Mouse (Mus musculus) kidney, adult 2 months (tissue): ENCODE measurements at regions not wholly inside any gene's neighbourhood (a gene's known extent, or its start where the extent isn't known, plus 50 kb on each side); places are given as distances from the start of the nearest gene placed in this dataset.

Source experiments
- DNase-seq: peaks from one replicate; pipeline ENCODE4 v3.0.0; 2021
- H3K27ac ChIP-seq: fragments of 200-500 bp; 2 replicates; pipeline ENCODE4 v1.5.1; 2012; ENCODE audit warnings: low read depth, low read length, control low read depth, inconsistent platforms; ENCODE audit not compliant: insufficient read depth
- H3K27me3 ChIP-seq: fragments of 200-500 bp; replicated peaks from 2 replicates; pipeline ENCODE4 v1.6.1; 2012; ENCODE audit warnings: mild to moderate bottlenecking, moderate library complexity, low read length, inconsistent platforms; ENCODE audit not compliant: control insufficient read depth, insufficient read depth
- H3K36me3 ChIP-seq: fragments of 200-500 bp; 2 replicates; pipeline ENCODE4 v1.6.1; 2012; ENCODE audit warnings: mild to moderate bottlenecking, moderate library complexity, low read length, inconsistent platforms; ENCODE audit not compliant: control insufficient read depth, insufficient read depth
- H3K4me1 ChIP-seq: fragments of 200-500 bp; 2 replicates; pipeline ENCODE4 v1.6.1; 2011; ENCODE audit warnings: low read length; ENCODE audit not compliant: control insufficient read depth, insufficient read depth
- H3K4me3 ChIP-seq: fragments of 200-500 bp; 2 replicates; pipeline ENCODE4 v1.5.1; 2011; ENCODE audit warnings: mild to moderate bottlenecking, low read depth, low read length, control low read depth; ENCODE audit not compliant: insufficient read depth
- CTCF ChIP-seq: fragments of 200-500 bp; conservative IDR thresholded peaks from 2 replicates; pipeline ENCODE4 v1.5.1; 2011; ENCODE audit warnings: low read depth, mild to moderate bottlenecking, control low read depth, low read length, moderate library complexity, mixed read lengths; ENCODE audit not compliant: insufficient read depth, insufficient read length
- POLR2A ChIP-seq: fragments of 200-500 bp; IDR thresholded peaks from one replicate; pipeline ENCODE4 v1.6.1; 2011; ENCODE audit warnings: low read depth, low read length, control low read depth
- WGBS: fragments of 180-500 bp; shearing (Covaris S2); methylation state at CpG from one replicate; pipeline ENCODE4 v1.1.7; 2018; 5-methylcytosine and 5-hydroxymethylcytosine counted together

DNA sequence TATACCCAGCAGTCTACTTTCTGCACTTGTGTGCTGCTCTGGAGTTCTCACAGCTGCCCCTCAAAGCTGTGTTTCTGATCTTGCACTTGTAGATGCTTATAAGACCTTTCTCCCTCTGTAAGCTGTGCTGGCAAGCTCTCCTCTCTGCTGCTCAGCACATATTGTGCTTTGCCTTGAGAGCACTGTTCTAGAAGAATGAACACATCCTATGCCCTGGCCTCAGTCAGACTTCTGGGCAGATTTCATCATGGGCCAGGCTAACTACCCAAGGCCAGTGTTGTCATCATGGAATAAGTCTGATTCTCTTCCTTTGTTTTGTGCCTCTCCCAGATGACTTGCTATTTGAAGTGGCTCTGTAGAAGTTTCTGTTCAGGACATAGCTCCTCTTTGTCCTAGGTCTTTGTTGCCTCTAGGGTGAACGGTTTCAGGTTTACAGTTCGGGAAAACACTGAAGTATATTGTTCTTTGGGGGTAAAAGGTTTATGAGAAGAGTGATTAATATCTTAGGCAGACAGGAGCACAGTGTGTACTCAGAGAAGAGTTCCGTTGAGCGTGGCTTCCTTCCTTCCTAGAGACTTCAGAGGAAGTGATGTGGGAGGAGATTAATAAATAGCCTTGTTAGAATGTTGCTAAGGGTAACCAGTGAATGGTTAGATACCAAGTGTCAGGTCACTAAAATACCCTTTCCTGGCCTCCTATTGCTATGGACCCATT is 70.8 kb downstream of the Pcdh18 start:
- Histone ChIP-seq H3K27ac (no peak overlapping the region), H3K4me3 (no peak overlapping the region), H3K27me3 (no peaks in the 10 kb centered on the region), H3K4me1 (no peaks in the 10 kb centered on the region), H3K36me3 (no peaks in the 10 kb centered on the region)
- peak; percentile 1 for DNase-seq
- TF ChIP-seq POLR2A, result no peak
- TF ChIP-seq CTCF, result no peak
- 8% methylated on average over 4 of the region's 4 CpGs for WGBS

DNA sequence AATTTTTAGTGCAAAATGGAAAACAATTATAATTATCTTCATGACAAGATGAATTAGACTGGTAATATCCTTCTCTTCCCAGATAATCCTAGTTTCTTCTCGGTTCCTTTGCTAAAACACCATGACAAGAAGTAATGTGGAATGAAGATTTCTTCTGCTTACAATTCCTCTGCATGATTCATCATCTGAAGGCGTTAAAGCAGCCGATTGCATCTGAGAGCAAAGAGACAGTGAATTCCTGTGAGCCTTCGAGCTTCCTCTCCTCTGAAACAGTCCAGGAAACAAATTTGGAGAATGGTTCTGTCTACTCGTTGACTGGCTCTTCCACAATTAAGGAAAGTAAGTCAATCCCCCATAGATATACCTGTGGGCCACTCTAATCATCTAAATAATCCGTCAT is 82.2 kb downstream of the Pcdh18 start:
- WGBS, result 79% methylated on average over 6 of the region's 6 CpGs
- TF ChIP-seq CTCF, result no peak
- TF ChIP-seq POLR2A, result no peak
- H3K27ac ChIP-seq, result no peak overlapping the region

DNA sequence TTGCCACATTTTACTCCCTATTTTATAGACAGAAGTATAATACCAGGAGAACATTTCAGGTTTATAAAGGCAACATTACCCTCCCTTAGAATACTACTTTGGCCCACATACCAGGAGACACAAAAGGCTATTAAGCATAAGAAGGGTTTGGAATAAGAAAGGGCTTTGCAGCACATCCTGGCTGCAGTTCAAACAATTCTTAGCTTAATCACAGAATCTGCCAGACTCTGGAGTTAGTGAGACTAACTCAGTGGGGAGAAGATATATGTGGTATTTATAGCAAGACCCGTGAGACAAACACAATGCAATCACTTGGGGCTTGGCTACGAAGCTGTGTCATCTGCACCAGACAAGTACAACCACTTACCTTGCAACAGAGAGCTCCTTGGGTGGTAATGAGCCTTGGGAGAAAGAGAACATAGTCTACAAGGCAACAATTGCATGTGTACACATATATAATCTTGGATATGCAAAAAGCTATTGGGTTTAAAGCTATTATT is 84.4 kb downstream of the Pcdh18 start:
- no peak for TF ChIP-seq CTCF
- TF ChIP-seq POLR2A, result no peak
- H3K36me3 ChIP-seq, result no peaks in the 10 kb centered on the region
- WGBS, result 48% methylated on average over 2 of the region's 2 CpGs

More for the DNA sequence above, 82.2 kb downstream of the Pcdh18 start:
- H3K36me3 ChIP-seq, result no peaks in the 10 kb centered on the region
- no peaks in the 10 kb centered on the region for H3K4me1 ChIP-seq
- H3K27me3 ChIP-seq, result no peaks in the 10 kb centered on the region
- no peak for DNase-seq
- no peak overlapping the region for H3K4me3 ChIP-seq

DNA sequence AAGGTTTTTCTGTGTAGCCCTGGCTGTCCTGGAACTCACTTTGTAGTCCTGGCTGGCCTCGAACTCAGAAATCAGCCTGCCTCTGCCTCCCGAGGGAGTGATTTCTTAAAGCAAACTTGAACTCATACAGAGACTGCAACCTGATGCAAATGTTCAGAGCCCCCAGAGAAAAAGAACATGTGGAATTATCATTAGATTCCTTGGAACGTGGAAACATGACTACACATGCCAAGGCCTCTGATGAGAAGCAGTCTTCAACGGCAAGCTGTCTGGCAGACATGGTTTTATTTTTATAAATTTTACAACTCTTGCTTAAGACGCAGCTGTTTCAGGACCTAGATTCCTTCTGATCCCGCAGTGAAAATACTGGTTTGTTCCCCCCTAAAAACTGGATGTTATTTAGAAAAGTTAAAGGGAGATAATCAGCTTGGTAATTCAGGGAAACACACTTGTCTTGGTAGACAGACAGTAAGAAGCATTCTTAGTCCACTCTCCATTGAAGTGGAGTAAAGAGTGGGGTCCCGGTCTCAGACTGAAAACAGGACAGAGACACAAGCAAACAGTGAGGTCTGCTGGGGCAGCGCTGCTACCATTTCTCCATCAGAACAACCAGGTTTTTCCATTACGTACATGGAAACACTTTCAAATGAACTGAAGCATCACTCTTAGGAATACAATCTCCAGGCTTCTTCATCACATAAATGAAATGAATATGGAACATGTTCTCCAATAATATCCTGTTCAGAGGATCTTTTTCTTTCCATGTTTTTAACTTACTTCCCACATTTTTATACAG is 89.4 kb downstream of the Pcdh18 start:
- TF ChIP-seq POLR2A (no peak), CTCF (no peak)
- no peaks in the 10 kb centered on the region for H3K36me3 ChIP-seq
- no peak overlapping the region for H3K4me3 ChIP-seq
- no peak for DNase-seq
- no peak overlapping the region for H3K27ac ChIP-seq
- WGBS, result 83% methylated on average over 9 of the region's 9 CpGs
- no peaks in the 10 kb centered on the region for H3K27me3 ChIP-seq
- no peaks in the 10 kb centered on the region for H3K4me1 ChIP-seq

More for the DNA sequence above, 84.4 kb downstream of the Pcdh18 start:
- DNase-seq, result no peak
- Histone ChIP-seq H3K27me3 (no peaks in the 10 kb centered on the region), H3K4me3 (no peak overlapping the region), H3K4me1 (no peaks in the 10 kb centered on the region), H3K27ac (no peak overlapping the region)

DNA sequence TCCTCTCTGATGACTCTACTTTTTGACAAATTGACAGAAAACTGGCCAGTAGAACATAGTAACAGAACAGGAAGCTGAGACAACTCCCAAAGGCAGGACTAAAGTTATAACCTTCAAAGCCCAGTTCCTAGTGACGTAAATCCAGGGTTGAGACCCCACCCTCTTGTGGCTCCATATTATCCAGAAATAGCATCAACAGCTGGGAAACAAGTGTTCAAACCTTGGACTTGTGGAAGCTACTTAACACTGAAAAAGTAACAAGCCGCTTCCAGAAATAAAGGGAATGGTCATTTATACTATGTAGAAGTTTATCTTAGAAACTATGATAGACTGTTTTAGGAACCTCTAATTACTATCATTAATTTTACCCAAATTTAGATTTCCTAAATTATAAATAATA is 90.6 kb downstream of the Pcdh18 start:
- no peaks in the 10 kb centered on the region for H3K27me3 ChIP-seq
- H3K4me3 ChIP-seq, result no peak overlapping the region
- no peaks in the 10 kb centered on the region for H3K4me1 ChIP-seq
- whole genome bisulfite sequencing, result 91% methylated on average over 2 of the region's 2 CpGs
- H3K27ac ChIP-seq, result no peak overlapping the region
- TF ChIP-seq CTCF (no peak), POLR2A (no peak)
- H3K36me3 ChIP-seq, result no peaks in the 10 kb centered on the region
- no peak for DNase-seq

DNA sequence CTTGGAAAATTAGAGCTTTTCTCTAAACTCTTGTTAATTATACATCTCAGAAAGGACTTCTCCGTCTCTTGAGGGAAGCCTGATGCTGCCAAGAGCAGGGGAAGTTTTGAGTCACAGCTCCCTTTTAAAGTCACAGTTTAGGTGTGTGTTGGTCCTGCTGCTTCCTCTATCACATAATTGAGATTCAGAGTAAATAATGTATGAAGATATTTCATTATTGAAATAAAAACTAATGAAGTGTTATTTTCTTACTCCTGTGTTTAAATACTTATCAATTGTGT is 108.3 kb downstream of the Pcdh18 start:
- Histone ChIP-seq H3K27me3 (no peaks in the 10 kb centered on the region), H3K27ac (no peak overlapping the region), H3K4me3 (no peak overlapping the region), H3K4me1 (no peaks in the 10 kb centered on the region), H3K36me3 (no peaks in the 10 kb centered on the region)
- no peak for TF ChIP-seq POLR2A
- no peak for TF ChIP-seq CTCF
- DNase-seq, result no peak
- 28% methylated on average over 1 of the region's 1 CpGs for WGBS

DNA sequence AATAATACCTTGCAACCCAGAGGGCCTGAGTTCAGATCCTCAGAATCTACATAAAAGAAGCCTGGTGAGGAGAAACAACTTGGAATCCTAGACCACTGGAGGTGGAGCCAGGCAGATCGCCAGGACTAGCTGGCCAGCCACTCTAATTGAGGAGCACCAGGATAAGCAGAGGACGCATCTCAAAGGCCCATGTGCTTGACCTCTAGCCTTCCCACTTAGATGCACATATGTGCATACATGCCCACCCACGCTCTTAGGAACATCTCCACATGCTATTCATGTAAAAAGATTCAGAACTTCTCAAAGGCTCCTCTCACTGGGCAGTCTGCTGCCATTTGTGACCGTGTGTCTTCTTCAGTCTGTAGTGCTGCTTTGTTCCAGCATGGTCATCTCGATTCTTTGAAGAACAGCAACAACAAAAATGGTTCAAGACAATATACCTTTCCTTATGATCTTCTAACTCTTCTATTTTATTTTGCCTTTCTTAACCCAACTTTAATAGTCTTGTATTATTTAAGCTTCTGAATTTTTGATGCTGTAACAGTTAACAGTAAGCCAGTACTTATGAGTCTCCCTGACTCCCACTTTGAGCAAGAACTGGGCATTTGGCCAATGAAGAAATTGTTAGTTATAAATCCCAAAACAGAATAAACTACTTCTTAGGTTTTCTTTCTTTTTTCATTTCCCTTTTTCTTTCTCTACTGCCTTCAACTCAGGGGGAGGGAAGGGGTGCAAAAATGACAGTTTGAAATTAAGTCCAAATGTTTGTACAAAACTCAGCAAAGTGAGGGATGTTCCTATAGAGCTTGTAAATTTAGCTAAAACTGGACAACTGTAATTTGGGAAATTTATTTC is 108.9 kb downstream of the Pcdh18 start:
- Histone ChIP-seq H3K27me3 (no peaks in the 10 kb centered on the region), H3K4me1 (no peaks in the 10 kb centered on the region), H3K36me3 (no peaks in the 10 kb centered on the region), H3K27ac (no peak overlapping the region), H3K4me3 (no peak overlapping the region)
- TF ChIP-seq POLR2A (no peak), CTCF (no peak)
- DNase-seq, result no peak
- WGBS, result 79% methylated on average over 5 of the region's 5 CpGs
